Mouse (Mus musculus) spleen, adult 2 months (tissue): ENCODE data around the gene Ntm. TPM values are rescaled to one million over a fixed set of nuclear protein-coding genes. Genes with fewer than 3 reads are reported as not detected.

Experiments
- DNase-seq, 2 experiments: peaks; one replicate each; pipeline versions ENCODE4 v3.0.0 to v3.0.0-alpha.2; 2012 to 2021; ENCODE audit warnings: low spot score in 2 of 2, low read depth in 1 of 2
- H3K27ac ChIP-seq: fragments of 200-500 bp; 2 replicates; pipeline ENCODE4 v1.5.1; 2012; ENCODE audit warnings: low read length, inconsistent platforms; ENCODE audit not compliant: insufficient read depth
- H3K27me3 ChIP-seq: fragments of 200-500 bp; 2 replicates; pipeline ENCODE4 v1.6.1; 2012; ENCODE audit warnings: mild to moderate bottlenecking, moderate library complexity, low read length, inconsistent platforms; ENCODE audit not compliant: control insufficient read depth, insufficient read depth
- H3K36me3 ChIP-seq: fragments of 200-500 bp; 2 replicates; pipeline ENCODE4 v1.6.1; 2012; ENCODE audit warnings: mild to moderate bottlenecking, low read length, inconsistent platforms; ENCODE audit not compliant: control insufficient read depth, insufficient read depth
- H3K4me1 ChIP-seq: fragments of 200-500 bp; 2 replicates; pipeline ENCODE4 v1.6.1; 2011; ENCODE audit warnings: inconsistent platforms; ENCODE audit not compliant: control insufficient read depth, insufficient read depth, insufficient read length
- H3K4me3 ChIP-seq: fragments of 200-500 bp; 2 replicates; pipeline ENCODE4 v1.5.1; 2011; ENCODE audit warnings: mild to moderate bottlenecking, inconsistent platforms; ENCODE audit not compliant: insufficient read depth, insufficient read length; ENCODE audit errors: extremely low read depth
- CTCF ChIP-seq: fragments of 200-500 bp; IDR thresholded peaks from 2 replicates; pipeline ENCODE4 v1.5.1; 2011; ENCODE audit warnings: mild to moderate bottlenecking, inconsistent platforms; ENCODE audit not compliant: insufficient read depth, insufficient read length, insufficient replicate concordance; ENCODE audit errors: extremely low read depth
- POLR2A ChIP-seq: fragments of 200-500 bp; IDR thresholded peaks from 2 replicates; pipeline ENCODE4 v1.6.1; 2011; ENCODE audit warnings: low read depth, low read length, inconsistent platforms
- WGBS: fragments of 180-500 bp; shearing (Covaris S2); methylation state at CpG from one replicate; pipeline ENCODE4 v1.1.7; 2018; 5-methylcytosine and 5-hydroxymethylcytosine counted together
- polyA plus RNA-seq: library from polyadenylated mRNA; depleted of rRNA; stranded (reverse); fragments of >200 nt; gene quantifications from 2 replicates; pipeline ENCODE4 v1.2.3, GENCODE M21; 2012

Gene Ntm
- polyA plus RNA-seq, 1 experiment = 0.18 TPM

DNA sequence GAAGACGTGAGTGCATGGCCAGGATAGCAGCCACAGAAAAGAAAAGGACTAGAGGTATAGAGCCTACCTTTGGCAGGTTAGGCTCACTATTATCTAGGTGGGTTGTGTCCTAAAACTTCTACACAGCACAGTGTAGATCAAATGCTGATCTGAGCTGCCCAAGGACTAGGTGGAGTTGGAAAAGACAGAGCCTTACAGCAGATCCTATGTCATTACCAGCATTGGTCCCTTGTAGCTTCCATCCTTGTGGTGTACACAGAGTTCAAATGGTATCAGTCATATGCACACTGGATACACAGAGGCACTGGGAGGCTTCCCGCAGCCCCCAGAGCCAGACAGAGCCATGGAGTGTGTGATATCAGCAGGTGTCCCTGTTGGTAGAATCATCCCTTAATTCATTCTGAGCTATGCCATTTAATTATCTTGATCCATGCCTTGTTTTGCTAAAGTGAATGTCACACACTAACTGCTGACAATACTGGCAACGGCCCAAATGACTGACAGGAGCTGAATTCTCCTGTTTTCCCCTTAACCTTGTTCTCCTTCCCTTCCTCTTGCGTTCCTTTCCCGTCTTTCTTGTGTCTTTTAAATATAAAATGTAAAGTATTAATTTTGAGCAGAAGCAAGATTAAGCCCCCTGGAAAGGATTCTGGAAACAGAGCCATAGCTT, 271.6 kb downstream of the Ntm start:
- H3K27ac ChIP-seq = no peak overlapping the region
- TF ChIP-seq POLR2A = no peak
- no peak for TF ChIP-seq CTCF
- H3K27me3 ChIP-seq = no peaks in the 10 kb centered on the region
- WGBS = 82% methylated on average over 5 of the region's 5 CpGs
- no peaks in the 10 kb centered on the region for H3K36me3 ChIP-seq
- H3K4me3 ChIP-seq = no peak overlapping the region
- H3K4me1 ChIP-seq = no peaks in the 10 kb centered on the region
- DNase-seq = no peak

DNA sequence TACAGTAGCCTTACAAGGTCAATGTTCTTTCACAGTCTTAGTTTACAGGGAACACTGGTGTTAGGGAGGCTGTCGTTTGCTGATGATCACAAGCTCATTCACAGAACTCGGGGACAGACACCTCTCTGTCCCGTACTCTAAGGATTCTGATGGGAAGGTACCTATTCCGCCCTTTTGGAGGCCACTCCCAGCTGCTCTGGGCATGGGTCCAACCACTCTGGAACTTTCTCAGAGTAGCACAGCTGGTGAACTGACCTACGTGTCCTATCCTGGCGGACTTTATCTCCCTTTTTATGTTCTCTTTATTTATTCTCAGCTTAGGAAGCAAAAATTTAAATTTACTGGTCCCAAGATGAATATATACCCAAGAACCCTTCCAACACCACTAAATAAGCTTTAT, 280.7 kb downstream of the Ntm start:
- no peak for DNase-seq
- Histone ChIP-seq H3K27me3 (no peaks in the 10 kb centered on the region), H3K27ac (no peak overlapping the region), H3K36me3 (no peaks in the 10 kb centered on the region), H3K4me3 (no peak overlapping the region), H3K4me1 (no peaks in the 10 kb centered on the region)
- TF ChIP-seq POLR2A (no peak), CTCF (no peak)
- WGBS = 92% methylated on average over 6 of the region's 6 CpGs

DNA sequence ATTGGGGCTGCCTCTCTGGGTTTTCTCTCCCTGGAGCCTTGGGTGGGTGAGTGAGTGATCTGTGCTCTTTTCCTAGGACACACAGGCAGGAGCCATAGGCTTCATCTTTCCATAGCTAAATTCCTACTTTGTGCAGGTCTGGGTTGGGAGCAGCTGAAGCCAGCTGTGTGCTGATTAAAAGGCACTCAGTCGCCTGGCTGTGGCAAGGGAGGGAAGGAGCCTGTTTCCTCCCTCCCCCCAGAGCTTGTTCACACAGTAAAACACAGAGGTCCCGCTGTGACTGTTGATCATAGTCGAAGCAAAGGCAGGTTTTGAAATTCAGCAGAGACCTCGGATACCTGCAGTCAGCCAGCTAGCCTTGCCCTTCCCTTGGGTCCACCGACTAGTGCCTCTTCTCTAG, 282.3 kb downstream of the Ntm start:
- 28% methylated on average over 5 of the region's 5 CpGs for WGBS

GRCm38 (mm10) chr9:29673911-29674310, 289.0 kb downstream of the Ntm start:
- TF ChIP-seq CTCF (no peak), POLR2A (no peak)
- 59% methylated on average over 8 of the region's 8 CpGs for whole genome bisulfite sequencing
- Histone ChIP-seq H3K36me3 (no peaks in the 10 kb centered on the region), H3K4me3 (no peak overlapping the region), H3K27ac (no peak overlapping the region), H3K27me3 (no peaks in the 10 kb centered on the region), H3K4me1 (no peaks in the 10 kb centered on the region)
- DNase-seq = no peak

More for the DNA sequence above, 282.3 kb downstream of the Ntm start:
- TF ChIP-seq POLR2A (no peak), CTCF (no peak)
- Histone ChIP-seq H3K27me3 (no peaks in the 10 kb centered on the region), H3K36me3 (no peaks in the 10 kb centered on the region), H3K4me3 (no peak overlapping the region), H3K27ac (no peak overlapping the region), H3K4me1 (no peaks in the 10 kb centered on the region)
- no peak for DNase-seq

DNA sequence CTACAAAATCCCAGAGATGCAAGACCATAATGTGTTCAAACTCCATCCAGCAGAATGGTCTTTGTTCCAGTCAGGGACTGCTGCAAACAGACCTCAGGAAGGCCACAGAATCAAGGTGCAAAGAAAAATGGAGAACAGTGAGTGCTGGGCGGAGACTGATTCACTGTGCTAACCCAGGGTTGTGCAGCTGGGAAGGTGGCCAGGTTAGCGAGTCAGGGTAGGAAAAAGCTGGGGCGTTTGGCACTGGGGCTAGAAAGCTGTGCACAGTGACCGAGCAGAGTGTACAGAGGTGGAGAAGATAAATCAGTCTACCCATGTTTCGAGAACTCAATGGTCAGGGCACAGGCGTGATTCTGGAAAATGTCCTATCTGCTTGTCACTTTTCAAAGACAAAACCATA, 291.1 kb downstream of the Ntm start:
- DNase-seq = no peak
- Histone ChIP-seq H3K27me3 (no peaks in the 10 kb centered on the region), H3K4me3 (no peak overlapping the region), H3K36me3 (no peaks in the 10 kb centered on the region), H3K4me1 (no peaks in the 10 kb centered on the region), H3K27ac (no peak overlapping the region)
- 81% methylated on average over 6 of the region's 6 CpGs for WGBS
- no peak for TF ChIP-seq CTCF
- no peak for TF ChIP-seq POLR2A

DNA sequence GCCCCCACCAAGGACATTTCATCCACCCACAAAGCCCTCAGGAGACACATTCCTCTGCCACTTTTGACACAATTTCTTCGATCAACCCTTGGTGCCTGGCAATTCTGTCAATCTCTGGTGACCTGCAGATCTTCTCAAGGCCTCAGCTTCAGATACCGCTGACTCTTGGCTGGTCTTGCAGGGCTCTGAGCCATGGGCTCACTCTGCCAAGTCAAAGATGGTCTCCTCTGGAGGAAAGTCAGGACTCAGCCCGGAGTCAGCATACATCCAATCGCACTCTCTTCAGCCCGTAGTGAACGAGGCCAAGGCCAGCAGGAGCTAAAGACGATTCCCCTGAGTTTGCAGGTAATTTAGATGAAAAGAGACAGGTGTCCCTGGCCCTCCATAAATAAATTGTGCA, 299.7 kb downstream of the Ntm start:
- H3K4me1 ChIP-seq = no peaks in the 10 kb centered on the region
- no peak for TF ChIP-seq POLR2A
- no peak for TF ChIP-seq CTCF
- no peak overlapping the region for H3K27ac ChIP-seq
- no peaks in the 10 kb centered on the region for H3K36me3 ChIP-seq
- WGBS = 86% methylated on average over 7 of the region's 7 CpGs
- no peak overlapping the region for H3K4me3 ChIP-seq
- H3K27me3 ChIP-seq = no peaks in the 10 kb centered on the region
- DNase-seq = no peak

DNA sequence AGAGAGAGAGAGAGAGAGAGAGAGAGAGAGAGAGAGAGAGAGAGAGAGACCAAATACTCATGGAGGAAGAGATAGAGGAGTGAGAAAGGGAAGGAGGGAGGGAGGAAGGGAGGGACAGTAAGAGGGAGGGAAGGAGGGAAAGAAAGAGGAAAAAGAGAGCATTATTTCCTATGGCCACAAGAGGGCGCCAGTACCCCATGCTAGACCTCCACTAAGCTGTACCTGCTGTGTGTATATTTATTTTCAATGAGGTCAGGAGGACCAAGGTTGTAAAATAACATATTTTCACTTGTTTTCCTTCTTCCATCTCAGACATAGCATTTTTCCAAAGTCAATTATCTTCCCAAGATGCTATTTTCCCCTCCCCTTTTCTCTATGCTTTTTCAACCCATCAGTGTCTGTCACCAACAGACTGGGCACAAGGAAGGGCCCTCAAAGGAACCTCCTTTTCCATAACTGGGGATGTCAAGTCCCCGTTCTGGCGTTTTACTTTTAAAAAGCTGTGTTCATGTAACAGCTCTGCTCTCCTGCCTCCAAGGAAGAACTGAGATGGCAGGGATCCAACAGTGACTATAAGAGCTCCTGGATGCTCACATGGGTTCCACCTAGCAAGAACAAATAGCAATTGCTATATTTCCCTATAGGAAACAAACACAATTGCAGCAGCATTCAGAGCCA, 301.3 kb downstream of the Ntm start:
- H3K36me3 ChIP-seq = no peaks in the 10 kb centered on the region
- H3K4me3 ChIP-seq = no peak overlapping the region
- WGBS = 22% methylated on average over 3 of the region's 3 CpGs
- H3K4me1 ChIP-seq = no peaks in the 10 kb centered on the region
- no peak for DNase-seq
- H3K27me3 ChIP-seq = no peaks in the 10 kb centered on the region
- TF ChIP-seq POLR2A (no peak), CTCF (no peak)
- H3K27ac ChIP-seq = no peak overlapping the region
